Mouse (Mus musculus) heart, embryonic 14.5 days (tissue): Measurements from ENCODE around the gene Crybg1. TPM values are rescaled to one million over a fixed set of nuclear protein-coding genes. Genes with fewer than 3 reads are reported as not detected.
A peak's percentile ranks its signal among the peaks of the same experiment; 100 is the strongest.

ENCODE experiments used
- ATAC-seq: fragments of 200-750 bp; cut with Nextera tagmentation; 2 replicates; pipeline ENCODE4 v1.8.0; 2017; ENCODE audit warnings: low read depth, moderate TSS enrichment; ENCODE audit not compliant: insufficient number of reproducible peaks, insufficient read depth, low FRiP score
- H3K27ac ChIP-seq, 2 experiments: fragments of 200-500 bp in 1 of 2; fragments of 300-500 bp in 1 of 2; sonication (generic) in 1 of 2; replicated peaks in 1 of 2; 2 replicates each; pipeline ENCODE4 v1.5.1; 2012 to 2014; ENCODE audit warnings: low read depth in 2 of 2, low read length in 2 of 2, control low read depth in 1 of 2, mild to moderate bottlenecking in 1 of 2, mixed read lengths in 1 of 2; ENCODE audit not compliant: control insufficient read depth in 1 of 2, insufficient read depth in 1 of 2
- H3K27me3 ChIP-seq: fragments of 300-500 bp; sonication (generic); 2 replicates; pipeline ENCODE4 v1.6.1; 2014; ENCODE audit warnings: mild to moderate bottlenecking, low read length, control low read depth; ENCODE audit not compliant: control insufficient read depth, insufficient read depth
- H3K36me3 ChIP-seq: fragments of 300-500 bp; sonication (generic); 2 replicates; pipeline ENCODE4 v1.6.1; 2014; ENCODE audit warnings: mild to moderate bottlenecking, control low read depth, low read length, mixed read lengths; ENCODE audit not compliant: control insufficient read depth, insufficient read depth
- H3K4me1 ChIP-seq, 2 experiments: fragments of 200-500 bp in 1 of 2; fragments of 300-500 bp in 1 of 2; sonication (generic) in 1 of 2; 2 replicates each; pipeline ENCODE4 v1.6.1; 2012 to 2014; ENCODE audit warnings: low read length in 2 of 2, control low read depth in 1 of 2, mixed read lengths in 1 of 2; ENCODE audit not compliant: control insufficient read depth in 2 of 2, insufficient read depth in 2 of 2
- H3K4me2 ChIP-seq: fragments of 300-500 bp; sonication (generic); 2 replicates; pipeline ENCODE4 v1.6.1; 2014; ENCODE audit warnings: mild to moderate bottlenecking, low read length
- H3K4me3 ChIP-seq, 2 experiments: fragments of 200-500 bp in 1 of 2; fragments of 300-500 bp in 1 of 2; sonication (generic) in 1 of 2; 2 replicates each; pipeline ENCODE4 v1.5.1; 2012 to 2014; ENCODE audit warnings: low read length in 2 of 2, mild to moderate bottlenecking in 2 of 2, control low read depth in 1 of 2, low read depth in 1 of 2, moderate library complexity in 1 of 2; ENCODE audit not compliant: control insufficient read depth in 1 of 2, insufficient read depth in 1 of 2
- H3K9ac ChIP-seq: fragments of 300-500 bp; sonication (generic); 2 replicates; pipeline ENCODE4 v1.6.1; 2014; ENCODE audit warnings: mild to moderate bottlenecking, low read length
- H3K9me3 ChIP-seq: fragments of 300-500 bp; sonication (generic); 2 replicates; pipeline ENCODE4 v1.6.1; 2016; ENCODE audit warnings: low read length, control low read depth; ENCODE audit not compliant: control insufficient read depth
- whole genome bisulfite sequencing: fragments of 180-500 bp; shearing (Covaris S2); extraction: QIAGEN DNeasy Blood & Tissue Kit; methylation state at CpG from one replicate; pipeline ENCODE4 v1.1.7; 2014; 5-methylcytosine and 5-hydroxymethylcytosine counted together
- polyA plus RNA-seq: library from polyadenylated mRNA; unstranded; fragments of >200 nt; fragmentation: Nextera tagmentation; extraction: Ambion mirVana; gene quantifications from 2 replicates; pipeline ENCODE4 v1.2.1, GENCODE M21; 2014

Crybg1 gene
- polyA plus RNA-seq, 1 experiment from 2014 or later, result 0.16 TPM

DNA sequence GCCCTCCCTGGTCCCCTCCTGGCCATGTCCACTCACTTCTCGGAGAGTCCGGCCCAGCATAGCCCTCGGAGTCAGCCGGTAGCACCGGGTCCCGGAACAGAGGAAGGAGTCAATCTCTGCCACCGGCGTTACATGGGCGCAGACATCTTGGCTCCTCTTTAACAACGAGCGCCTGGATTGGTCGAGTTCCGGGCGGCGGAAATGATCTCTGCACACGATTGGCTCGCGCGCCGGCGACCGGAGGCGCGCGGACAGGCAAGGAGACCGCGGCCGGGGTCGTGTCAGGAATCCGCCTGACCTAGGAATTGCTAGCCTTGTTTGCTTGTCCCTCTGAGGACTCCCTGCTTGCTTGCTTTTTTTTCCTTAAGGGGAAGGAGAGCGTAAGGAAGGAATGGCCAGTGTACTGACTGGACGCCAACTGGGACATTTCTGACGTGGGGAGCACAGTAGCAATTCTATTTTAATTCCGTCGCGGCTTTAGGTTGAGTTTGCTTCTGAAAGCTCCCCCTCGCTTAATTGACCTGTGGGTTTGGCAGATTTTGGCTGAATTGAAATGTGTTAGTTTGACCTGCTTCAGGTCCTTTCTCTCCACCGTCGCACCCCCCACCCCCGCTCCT, 247.0 kb downstream of the Crybg1 start, which contains the start of the genes Qrsl1 and Rtn4ip1:
Qrsl1 (minus strand) TSS at position 168 of the 617 bp plus-strand sequence.
Rtn4ip1 (plus strand) TSS at position 230 of the 617 bp plus-strand sequence.
- peak within 1 kb of the TSS; percentile 89 for H3K27ac ChIP-seq
- ATAC-seq, result peak; percentile 90
- no peaks in the 10 kb centered on the region for H3K27me3 ChIP-seq
- 1% methylated on average over 40 of the region's 40 CpGs for WGBS
- H3K4me2 ChIP-seq, result peak within 1 kb of the TSS; percentile 84
- H3K9ac ChIP-seq, result peak within 1 kb of the TSS; percentile 88
- H3K36me3 ChIP-seq, result 0 out of 2 replicates have a peak, but pooled peaks cover 7% of the 10 kb centered on the region
- no peaks in the 10 kb centered on the region for H3K9me3 ChIP-seq
- peaks cover 0 to 8% of the 10 kb centered on the region in 2 experiments; a peak in 3 of 4 replicates for H3K4me1 ChIP-seq
- H3K4me3 ChIP-seq, result peak within 1 kb of the TSS; percentile 81 to 85

DNA sequence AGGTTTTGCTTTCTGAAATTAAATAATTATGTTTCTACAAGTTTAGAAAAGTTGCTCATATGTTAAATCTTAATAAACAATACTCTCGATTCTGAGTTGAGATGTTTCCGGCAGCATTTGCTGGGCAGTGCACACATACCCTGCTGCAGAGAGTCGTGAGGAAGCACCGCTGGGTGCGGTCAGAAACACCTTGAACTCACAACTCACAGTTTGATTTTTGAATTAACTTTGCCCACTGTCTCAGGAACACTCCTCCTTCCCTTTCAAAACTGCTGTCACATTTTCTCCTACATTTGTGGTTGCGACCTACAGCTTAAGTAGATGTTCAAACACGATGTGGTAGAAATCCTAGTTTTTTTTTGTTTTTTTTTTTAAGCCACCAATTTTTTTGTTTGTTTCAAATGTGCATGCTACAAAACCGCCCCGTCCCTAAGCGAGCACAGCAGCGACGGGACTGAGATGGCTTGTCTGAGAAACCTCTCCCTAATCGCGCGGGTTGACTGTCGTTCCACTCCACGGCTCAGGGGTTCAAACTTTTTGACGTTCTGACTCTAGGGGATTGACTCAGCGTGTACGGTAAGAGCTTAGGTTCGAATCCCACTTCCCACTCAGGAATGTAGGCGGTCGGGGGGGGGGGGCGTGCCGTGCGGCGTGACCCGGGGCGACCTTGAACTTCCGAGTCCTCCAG, 247.6 kb downstream of the Crybg1 start:
- H3K9me3 ChIP-seq, result no peaks in the 10 kb centered on the region
- peak overlapping the region; percentile 88 for H3K9ac ChIP-seq
- no peaks in the 10 kb centered on the region for H3K27me3 ChIP-seq
- WGBS, result 6% methylated on average over 27 of the region's 30 CpGs
- peak overlapping the region; percentile 81 to 85 for H3K4me3 ChIP-seq
- peak overlapping the region; percentile 84 for H3K4me2 ChIP-seq
- H3K4me1 ChIP-seq, result peaks cover 0 to 8% of the 10 kb centered on the region in 2 experiments; a peak in 3 of 4 replicates
- H3K36me3 ChIP-seq, result peaks cover 8% of the 10 kb centered on the region; the same call in 1 of the 2 replicates
- ATAC-seq, result no peak; the same call in 1 of the 2 replicates
- H3K27ac ChIP-seq, result peak overlapping the region; percentile 89

Other genes starting within 250 kb of the Crybg1 start
- 24.5 and 29.4 TPM in 2 replicates for gene Qrsl1, start 247.1 kb downstream of the Crybg1 start, polyA plus RNA-seq
- 28.4 and 34.1 TPM in 2 replicates for gene Rtn4ip1, start 247.0 kb downstream of the Crybg1 start, polyA plus RNA-seq
- 23.9 and 27.9 TPM in 2 replicates for gene Atg5, start 119.5 kb upstream of the Crybg1 start, polyA plus RNA-seq